28 mouse cellular contexts compared by ENCODE assay signal in the genomic region with DNA sequence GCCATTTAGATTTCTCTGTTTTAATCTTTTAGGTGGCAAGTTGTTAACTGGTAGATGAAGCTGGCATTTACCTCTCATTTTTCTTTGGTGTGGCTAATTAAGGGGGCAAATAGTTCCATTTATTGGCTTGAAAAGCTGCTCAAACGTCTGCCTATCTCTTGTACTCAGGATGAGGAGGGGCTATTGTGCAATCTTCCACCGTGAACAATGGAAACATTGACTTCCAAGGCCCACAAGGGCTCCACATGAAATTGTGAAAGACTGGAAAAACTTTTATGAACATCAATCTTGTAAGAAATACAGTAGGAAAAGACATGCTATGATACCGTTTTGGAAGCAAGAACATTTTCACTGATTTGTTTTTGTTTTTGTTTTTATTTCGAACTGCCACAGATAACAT.
A peak's percentile ranks its signal among the peaks of the same experiment; 100 is the strongest.
DNase-seq lines count a peak whose midpoint lies in the region; ATAC-seq and TF ChIP-seq lines count a peak whose summit lies in the region.
"Had no signal": no experiment of that assay in that cellular context is flagged by ENCODE, and none has a peak within 500 bp of the region (broad histone marks: within the 10 kb centered on the region; RNA-seq: fewer than 3 reads in every experiment).

No protein-coding gene starts in this region.

- no peak for TF ChIP-seq EP300 in lung, postnatal 0 days (IDR thresholded peaks at IDR 0.05)

- H3K27me3 ChIP-seq in lung, postnatal 0 days (replicated peaks; ENCODE audit: insufficient read depth, low read length): no peaks in the 10 kb centered on the region
- no peaks in the 10 kb centered on the region for H3K27me3 ChIP-seq in myocyte (ENCODE audit: control insufficient read depth, insufficient read depth, insufficient read length)
- H3K27me3 ChIP-seq: embryonic facial prominence, embryonic 13.5 days; forebrain, embryonic 15.5 days; heart, embryonic 15.5 days; limb, embryonic 15.5 days; liver, embryonic 13.5 days; midbrain, embryonic 13.5 days; stomach, embryonic 15.5 days had no signal

- H3K9me3 ChIP-seq in lung, postnatal 0 days (ENCODE audit: low read length): no peaks in the 10 kb centered on the region
- H3K9me3 ChIP-seq: embryonic facial prominence, embryonic 13.5 days; forebrain, embryonic 10.5 days; forebrain, embryonic 15.5 days; heart, embryonic 15.5 days; limb, embryonic 10.5 days; limb, embryonic 15.5 days; liver, embryonic 13.5 days; midbrain, embryonic 13.5 days; stomach, embryonic 15.5 days had no signal

- H3K4me2 ChIP-seq in lung, postnatal 0 days (replicated peaks; ENCODE audit: low read depth, low read length): no peak overlapping the region
- no peak overlapping the region for H3K4me2 ChIP-seq in myocyte (ENCODE audit: low read depth)
- H3K4me2 ChIP-seq: embryonic facial prominence, embryonic 13.5 days; forebrain, embryonic 15.5 days; heart, embryonic 15.5 days; limb, embryonic 15.5 days; liver, embryonic 13.5 days; midbrain, embryonic 13.5 days; stomach, embryonic 15.5 days had no signal

- no peaks in the 10 kb centered on the region for H3K36me3 ChIP-seq in lung, postnatal 0 days (ENCODE audit: insufficient read depth, low read length)
- no peaks in the 10 kb centered on the region for H3K36me3 ChIP-seq in myocyte (ENCODE audit: control insufficient read depth, insufficient read depth)
- H3K36me3 ChIP-seq: embryonic facial prominence, embryonic 13.5 days; forebrain, embryonic 10.5 days; forebrain, embryonic 15.5 days; heart, embryonic 15.5 days; limb, embryonic 10.5 days; limb, embryonic 15.5 days; liver, embryonic 13.5 days; midbrain, embryonic 13.5 days; stomach, embryonic 15.5 days had no signal

- H3K27ac ChIP-seq in lung, postnatal 0 days (ENCODE audit: low read length): no peak overlapping the region
- H3K27ac ChIP-seq: embryonic facial prominence, embryonic 13.5 days; forebrain, embryonic 10.5 days; forebrain, embryonic 15.5 days; heart, embryonic 15.5 days; limb, embryonic 10.5 days; limb, embryonic 15.5 days; liver, embryonic 13.5 days; macrophage; midbrain, embryonic 13.5 days; stomach, embryonic 15.5 days had no signal

- H3K79me2 ChIP-seq in myocyte (ENCODE audit: control insufficient read depth, insufficient read depth): no peaks in the 10 kb centered on the region

- no peak for TF ChIP-seq POLR2A in lung, adult 2 months (IDR thresholded peaks at IDR 0.05; ENCODE audit: borderline replicate concordance, extremely low read depth, low read depth, low read length)
- TF ChIP-seq POLR2A in myocyte (IDR thresholded peaks at IDR 0.05; ENCODE audit: insufficient read length, low read depth): no peak

- no peak overlapping the region for H3K4me3 ChIP-seq in lung, postnatal 0 days (ENCODE audit: low read depth, low read length)
- no peak overlapping the region for H3K4me3 ChIP-seq in lung, adult 2 months (replicated peaks; ENCODE audit: extremely low read depth, low read depth, low read length)
- H3K4me3 ChIP-seq in myocyte: no peak overlapping the region
- H3K4me3 ChIP-seq: embryonic facial prominence, embryonic 13.5 days; forebrain, embryonic 10.5 days; forebrain, embryonic 15.5 days; heart, embryonic 15.5 days; limb, embryonic 10.5 days; limb, embryonic 15.5 days; liver, embryonic 13.5 days; midbrain, embryonic 13.5 days; stomach, embryonic 15.5 days had no signal

- WGBS in lung, postnatal 0 days: 45% methylated on average over 4 of the region's 4 CpGs
- 45% methylated on average over 4 of the region's 4 CpGs for WGBS in lung, adult 2 months

- no peak for ATAC-seq in lung, postnatal 0 days
- ATAC-seq: activated CD4-positive, CD25-positive, alpha-beta regulatory T cell, adult 4 months; CD4-positive, CD25-positive, alpha-beta regulatory T cell, adult 4 months; forebrain, embryonic 15.5 days; hindbrain, embryonic 16.5 days; intestine, embryonic 16.5 days; midbrain, embryonic 13.5 days had no signal

- H3K9ac ChIP-seq in lung, postnatal 0 days (replicated peaks; ENCODE audit: low read depth): no peak overlapping the region
- H3K9ac ChIP-seq: embryonic facial prominence, embryonic 13.5 days; forebrain, embryonic 15.5 days; heart, embryonic 15.5 days; limb, embryonic 15.5 days; liver, embryonic 13.5 days; midbrain, embryonic 13.5 days; stomach, embryonic 15.5 days had no signal

- no peak overlapping the region for H3ac ChIP-seq in myocyte (ENCODE audit: control insufficient read depth, insufficient read length)

- DNase-seq in adrenal gland, postnatal 10 days: peak; percentile 2
- no peak for DNase-seq in adrenal gland, postnatal 4 days (ENCODE audit: low spot score in 2 of 2)
- peak; percentile 16 to 24 for DNase-seq in heart, adult 9 months (ENCODE audit: low spot score in 2 of 2)
- DNase-seq in heart, postnatal 14 days: no peak
- peak; percentile 36 for DNase-seq in lung, postnatal 0 days (ENCODE audit: low spot score)
- DNase-seq in lung, adult 2 months: no peak
- no peak for DNase-seq in retina, embryonic 14.5 days (ENCODE audit: low spot score)
- DNase-seq: adrenal gland, adult 8-10 months; cerebellum, adult 11 months; cerebellum, adult 9-11 months; kidney, adult 9 months; kidney, postnatal 10 days; liver, embryonic 13.5 days; right cerebral cortex, postnatal 25 days had no signal

- H3K4me1 ChIP-seq in lung, postnatal 0 days (ENCODE audit: insufficient read depth, low read depth, low read length): no peaks in the 10 kb centered on the region
- H3K4me1 ChIP-seq in lung, adult 2 months (ENCODE audit: control insufficient read depth, insufficient read depth, low read length): no peaks in the 10 kb centered on the region
- H3K4me1 ChIP-seq: embryonic facial prominence, embryonic 13.5 days; forebrain, embryonic 10.5 days; forebrain, embryonic 15.5 days; limb, embryonic 15.5 days; liver, embryonic 13.5 days; midbrain, embryonic 13.5 days; stomach, embryonic 15.5 days had no signal

- intact Hi-C loops in heart, postnatal 14 days (cut with DNase I): no loop called here

- no peak for TF ChIP-seq CTCF in lung, postnatal 0 days (IDR thresholded peaks at IDR 0.05)
- no peak for TF ChIP-seq CTCF in lung, adult 2 months (IDR thresholded peaks at IDR 0.05; ENCODE audit: insufficient read depth, low read length)

TF ChIP-seq in myocyte, 11 proteins besides CTCF, POLR2A, EP300 and RAD21:
- no peak for TF ChIP-seq REST (IDR thresholded peaks at IDR 0.05; ENCODE audit: insufficient read depth, insufficient read length)
- peak; percentile 78 for TF ChIP-seq CEBPB (IDR thresholded peaks at IDR 0.05; ENCODE audit: insufficient read depth, poor library complexity, severe bottlenecking)

Comparison
In these comparisons a context has a peak if more than half of its experiments do, and no peak if none do; other contexts are left out.
1. DNase-seq: peak in adrenal gland, postnatal 10 days (single experiment), heart, adult 9 months (2 of 2) and lung, postnatal 0 days (single experiment); none in adrenal gland, postnatal 4 days (0 of 2), heart, postnatal 14 days (0 of 2), lung, adult 2 months (single experiment) and retina, embryonic 14.5 days (single experiment).